Mouse (Mus musculus) c-Kit-positive CD71-negative TER-119-negative erythroid progenitor cells, embryonic 14.5 days (primary cell): ENCODE data around the gene RPS10-NUDT3.

Experiments used
- DNase-seq: peaks from one replicate; pipeline ENCODE4 v3.0.0-alpha.2; 2013; ENCODE audit warnings: low read depth

The RPS10-NUDT3 gene

GRCm38 (mm10) chr17:27634871-27635574 is at the start of gene RPS10-NUDT3:
Gene RPS10-NUDT3, minus strand, starts transcription at chr17:27635222.
- peak; percentile 76 for DNase-seq

- no peak for DNase-seq
These were observed 44.1 kb upstream of the RPS10-NUDT3 start for GRCm38 (mm10) chr17:27678924-27679813.

GRCm38 (mm10) chr17:27677756-27678155 is 42.7 kb upstream of the RPS10-NUDT3 start:
- no peak for DNase-seq

GRCm38 (mm10) chr17:27676270-27676669 is 41.2 kb upstream of the RPS10-NUDT3 start:
- DNase-seq, result no peak

- DNase-seq, result no peak
These were observed 40.4 kb upstream of the RPS10-NUDT3 start for GRCm38 (mm10) chr17:27675453-27675852.

GRCm38 (mm10) chr17:27673945-27674344 is 38.9 kb upstream of the RPS10-NUDT3 start:
- no peak for DNase-seq

GRCm38 (mm10) chr17:27671720-27672119 is 36.7 kb upstream of the RPS10-NUDT3 start:
- no peak for DNase-seq

GRCm38 (mm10) chr17:27658767-27659166 is 23.7 kb upstream of the RPS10-NUDT3 start:
- DNase-seq, result no peak

- DNase-seq, result no peak
These were observed 22.1 kb upstream of the RPS10-NUDT3 start for GRCm38 (mm10) chr17:27657123-27657522.

- DNase-seq, result no peak
These were observed 21.4 kb upstream of the RPS10-NUDT3 start for GRCm38 (mm10) chr17:27656414-27656813.

GRCm38 (mm10) chr17:27656011-27656399 is 21.0 kb upstream of the RPS10-NUDT3 start:
- DNase-seq, result no peak

GRCm38 (mm10) chr17:27655089-27656010 is 20.3 kb upstream of the RPS10-NUDT3 start, which contains the start of gene Pacsin1:
Gene Pacsin1, plus strand, starts transcription at chr17:27655509.
- no peak for DNase-seq

- DNase-seq, result no peak
These were observed 18.4 kb upstream of the RPS10-NUDT3 start for GRCm38 (mm10) chr17:27653253-27653959.

- DNase-seq, result no peak
These were observed 17.2 kb upstream of the RPS10-NUDT3 start for GRCm38 (mm10) chr17:27652046-27652790.

GRCm38 (mm10) chr17:27650586-27650985 is 15.6 kb upstream of the RPS10-NUDT3 start:
- no peak for DNase-seq

- peak; percentile 71 for DNase-seq
These were observed 15.1 kb upstream of the RPS10-NUDT3 start for GRCm38 (mm10) chr17:27650160-27650559.

GRCm38 (mm10) chr17:27645807-27646206 is 10.8 kb upstream of the RPS10-NUDT3 start:
- DNase-seq, result no peak

- no peak for DNase-seq
These were observed 9.6 kb upstream of the RPS10-NUDT3 start for GRCm38 (mm10) chr17:27644572-27644971.

- no peak for DNase-seq
These were observed 8.7 kb upstream of the RPS10-NUDT3 start for GRCm38 (mm10) chr17:27643756-27644155.

- no peak for DNase-seq
These were observed 8.1 kb upstream of the RPS10-NUDT3 start for GRCm38 (mm10) chr17:27643101-27643500.
